Mouse (Mus musculus) v-Abl transformed pro-B cells (cell line): ENCODE measurements around the gene Fam90a1a.

Source experiments
- in situ Hi-C, 2 experiments: fragments of 400-800 bp; cut with MboI; formaldehyde crosslinking; loops; one replicate each; pipeline ENCODE4 v1.15.1; 2025; ENCODE audit not compliant: unreplicated experiment in 2 of 2

Fam90a1a gene

GRCm38 (mm10) chr8:22013034-22013707 lies 54.7 kb downstream of the Fam90a1a start:
- in situ Hi-C loops = no loop called here
